Mouse (Mus musculus): Measurements from ENCODE around the gene Cdc37. TPM values are rescaled to one million over a fixed set of nuclear protein-coding genes. Genes with fewer than 3 reads are reported as not detected.

The Cdc37 gene
- total and polyA plus RNA-seq, 3 experiments, result 779 to 1,631 (median 914) TPM

DNA sequence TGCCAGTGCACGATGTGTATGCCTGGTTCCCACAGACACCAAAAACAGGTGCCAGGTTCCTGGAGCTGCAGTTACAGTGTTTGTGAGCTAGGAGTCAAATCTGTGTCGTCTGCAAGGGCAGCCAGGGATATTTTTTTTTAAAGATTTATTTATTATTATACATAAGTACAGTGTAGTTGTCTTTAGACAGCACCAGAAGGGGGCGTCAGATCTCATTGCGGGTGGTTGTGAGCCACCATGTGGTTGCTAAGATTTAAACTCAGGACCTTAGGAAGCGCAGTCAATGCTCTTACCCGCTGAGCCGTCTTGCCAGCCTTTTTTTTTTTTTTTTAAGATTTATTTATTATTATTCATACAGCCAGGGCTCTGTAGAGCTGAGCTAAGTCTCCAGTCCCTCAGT is 40.1 kb upstream of the Cdc37 start (continued):
- no peak for TF ChIP-seq USF2 (IDR thresholded peaks at IDR 0.05; ENCODE audit: borderline replicate concordance in 1 of 2, insufficient read depth in 1 of 2, low read depth in 1 of 2, low read length in 2 of 2)

DNA sequence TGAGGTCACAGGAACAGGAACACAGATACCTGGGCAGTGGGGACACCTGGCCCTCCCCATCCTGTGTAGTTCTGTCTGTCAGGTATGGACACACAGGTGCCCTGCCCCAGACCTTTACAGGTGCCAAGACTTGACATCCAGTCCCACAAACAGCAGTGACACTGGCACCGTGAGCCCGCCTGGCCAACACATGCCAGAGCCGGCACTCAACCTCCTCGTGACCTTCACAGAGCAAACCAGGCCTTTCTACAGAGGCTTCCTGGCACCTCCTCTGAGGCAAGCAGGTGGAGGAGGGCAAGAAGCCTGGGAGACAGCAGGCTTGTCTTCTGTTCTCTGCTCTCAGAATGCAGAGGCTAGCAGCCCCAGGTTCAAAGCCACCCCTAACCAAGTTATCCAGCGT is 35.7 kb upstream of the Cdc37 start:
- TF ChIP-seq POLR2AphosphoS2 (IDR thresholded peaks at IDR 0.05; ENCODE audit: low read length) (peak; percentile 28; the same call in 1 of the 2 replicates), TCF12 (IDR thresholded peaks at IDR 0.05; ENCODE audit: low read depth, low read length) (no peak)
- Histone ChIP-seq H3K4me3 (ENCODE audit: control insufficient read depth in 1 of 2, insufficient read depth in 1 of 2, low read depth in 2 of 2, low read length in 2 of 2) (no peak overlapping the region), H3K27me3 (ENCODE audit: control insufficient read depth in 1 of 2, insufficient read depth in 2 of 2, low read length in 2 of 2) (no peaks in the 10 kb centered on the region), H3K4me1 (ENCODE audit: control insufficient read depth in 1 of 2, insufficient read depth in 2 of 2, low read length in 2 of 2) (peaks cover 26 to 36% of the 10 kb centered on the region in 2 experiments), H3K27ac (ENCODE audit: control insufficient read depth, low read depth, low read length) (no peak overlapping the region), H3K79me2 (ENCODE audit: control insufficient read depth, insufficient read depth, low read length, poor library complexity) (peaks cover 9% of the 10 kb centered on the region), H3K36me3 (ENCODE audit: control insufficient read depth in 1 of 2, insufficient read depth in 2 of 2, low read length in 2 of 2) (peaks cover 0 to 28% of the 10 kb centered on the region in 2 experiments; a peak in 2 of 4 replicates), H3K9ac (ENCODE audit: control insufficient read depth, low read depth, low read length, poor library complexity, severe bottlenecking) (no peak overlapping the region), H3K9me3 (replicated peaks; ENCODE audit: insufficient read depth, low read length) (no peaks in the 10 kb centered on the region)
- no peak for DNase-seq (ENCODE audit: low read depth, low spot score)

- Histone ChIP-seq H3K9ac (ENCODE audit: control insufficient read depth, low read depth, low read length, poor library complexity, severe bottlenecking) (peak overlapping the region; percentile 73), H3K27me3 (ENCODE audit: control insufficient read depth in 1 of 2, insufficient read depth in 2 of 2, low read length in 2 of 2) (no peaks in the 10 kb centered on the region), H3K79me2 (ENCODE audit: control insufficient read depth, insufficient read depth, low read length, poor library complexity) (peaks cover 9% of the 10 kb centered on the region), H3K4me1 (ENCODE audit: control insufficient read depth in 1 of 2, insufficient read depth in 2 of 2, low read length in 2 of 2) (peaks cover 26 to 38% of the 10 kb centered on the region in 2 experiments), H3K27ac (ENCODE audit: control insufficient read depth, low read depth, low read length) (no peak overlapping the region), H3K36me3 (ENCODE audit: control insufficient read depth in 1 of 2, insufficient read depth in 2 of 2, low read length in 2 of 2) (peaks cover 0 to 28% of the 10 kb centered on the region in 2 experiments; a peak in 2 of 4 replicates), H3K9me3 (replicated peaks; ENCODE audit: insufficient read depth, low read length) (no peaks in the 10 kb centered on the region), H3K4me3 (ENCODE audit: control insufficient read depth in 1 of 2, insufficient read depth in 1 of 2, low read depth in 2 of 2, low read length in 2 of 2) (peak overlapping the region; percentile 65 to 81; a peak in 3 of 4 replicates)
- no peak for DNase-seq (ENCODE audit: low read depth, low spot score)
- TF ChIP-seq NELFE (IDR thresholded peaks at IDR 0.05; ENCODE audit: low read depth, low read length), result no peak
- 0 out of 2 replicates have a peak, but pooled peaks have one; percentile 50 for TF ChIP-seq MAZ (IDR thresholded peaks at IDR 0.05; ENCODE audit: low read depth, low read length)
These were observed 35.0 kb upstream of the Cdc37 start for GRCm38 (mm10) chr9:21184733-21185132.

GRCm38 (mm10) chr9:21183905-21184413 is 34.2 kb upstream of the Cdc37 start:
- Histone ChIP-seq H3K27me3 (ENCODE audit: control insufficient read depth in 1 of 2, insufficient read depth in 2 of 2, low read length in 2 of 2) (no peaks in the 10 kb centered on the region), H3K9ac (ENCODE audit: control insufficient read depth, low read depth, low read length, poor library complexity, severe bottlenecking) (peak overlapping the region; percentile 73), H3K27ac (ENCODE audit: control insufficient read depth, low read depth, low read length) (peak overlapping the region; percentile 47), H3K4me3 (ENCODE audit: control insufficient read depth in 1 of 2, insufficient read depth in 1 of 2, low read depth in 2 of 2, low read length in 2 of 2) (peak overlapping the region; percentile 65 to 81), H3K79me2 (ENCODE audit: control insufficient read depth, insufficient read depth, low read length, poor library complexity) (peaks cover 9% of the 10 kb centered on the region), H3K4me1 (ENCODE audit: control insufficient read depth in 1 of 2, insufficient read depth in 2 of 2, low read length in 2 of 2) (peaks cover 26 to 38% of the 10 kb centered on the region in 2 experiments), H3K36me3 (ENCODE audit: control insufficient read depth in 1 of 2, insufficient read depth in 2 of 2, low read length in 2 of 2) (peaks cover 0 to 28% of the 10 kb centered on the region in 2 experiments; a peak in 2 of 4 replicates), H3K9me3 (replicated peaks; ENCODE audit: insufficient read depth, low read length) (no peaks in the 10 kb centered on the region)
- DNase-seq (ENCODE audit: low read depth, low spot score), result peak; percentile 92
- TF ChIP-seq ZKSCAN1 (IDR thresholded peaks at IDR 0.05; ENCODE audit: low read depth, low read length) (peak; percentile 40; the same call in 1 of the 2 replicates), BHLHE40 (IDR thresholded peaks at IDR 0.05; ENCODE audit: borderline replicate concordance, low read depth, low read length) (0 out of 2 replicates have a peak, but pooled peaks have one; percentile 34), CHD2 (IDR thresholded peaks at IDR 0.05; ENCODE audit: low read length) (no peak), MAZ (IDR thresholded peaks at IDR 0.05; ENCODE audit: low read depth, low read length) (peak; percentile 84; the same call in 1 of the 2 replicates), RCOR1 (IDR thresholded peaks at IDR 0.05; ENCODE audit: low read depth, low read length) (no peak), TCF12 (IDR thresholded peaks at IDR 0.05; ENCODE audit: low read depth, low read length) (peak; percentile 15; the same call in 1 of the 2 replicates), JUND (IDR thresholded peaks at IDR 0.05; ENCODE audit: low read depth, low read length) (no peak), ELF1 (IDR thresholded peaks at IDR 0.05; ENCODE audit: low read depth, low read length) (no peak), USF2 (IDR thresholded peaks at IDR 0.05; ENCODE audit: borderline replicate concordance in 1 of 2, insufficient read depth in 1 of 2, low read depth in 1 of 2, low read length in 2 of 2) (no peak), SMC3 (IDR thresholded peaks at IDR 0.05; ENCODE audit: low read depth, low read length) (peak; percentile 31; the same call in 1 of the 2 replicates), NRF1 (IDR thresholded peaks at IDR 0.05; ENCODE audit: insufficient read depth, low read depth, low read length, poor library complexity, severe bottlenecking) (peak; percentile 22; the same call in 1 of the 2 replicates), TAL1 (IDR thresholded peaks at IDR 0.05; ENCODE audit: low read length) (no peak), HCFC1 (IDR thresholded peaks at IDR 0.05; ENCODE audit: low read depth, low read length) (peak; percentile 46), E2F4 (IDR thresholded peaks at IDR 0.05; ENCODE audit: borderline replicate concordance, low read depth, low read length) (no peak), MAX (IDR thresholded peaks at IDR 0.05; ENCODE audit: low read length) (peak; percentile 19; the same call in 1 of the 2 replicates), ETS1 (IDR thresholded peaks at IDR 0.05; ENCODE audit: low read depth, low read length) (0 out of 2 replicates have a peak, but pooled peaks have one; percentile 33), GATA1 (IDR thresholded peaks at IDR 0.05; ENCODE audit: low read depth, low read length) (no peak), POLR2AphosphoS2 (IDR thresholded peaks at IDR 0.05; ENCODE audit: low read length) (peak; percentile 78; the same call in 1 of the 2 replicates), MEF2A (IDR thresholded peaks at IDR 0.05; ENCODE audit: extremely low read depth, insufficient replicate concordance, low read depth, low read length, poor library complexity, severe bottlenecking) (no peak), CHD1 (IDR thresholded peaks at IDR 0.05; ENCODE audit: low read depth, low read length) (peak; percentile 80; the same call in 1 of the 2 replicates)
